Mouse (Mus musculus): ENCODE data around the gene Zfand3.

Gene Zfand3

GRCm38 (mm10) chr17:30253924-30254323, 249.4 kb downstream of the Zfand3 start:
- no peak for DNase-seq (ENCODE audit: low read depth, low spot score)
- H3K27me3 ChIP-seq (ENCODE audit: control insufficient read depth, insufficient read depth, low read length, poor library complexity, severe bottlenecking): no peaks in the 10 kb centered on the region
- H3K36me3 ChIP-seq (ENCODE audit: control insufficient read depth, insufficient read depth, low read length, poor library complexity, severe bottlenecking): no peaks in the 10 kb centered on the region

- DNase-seq (ENCODE audit: low read depth, low spot score): no peak
- no peaks in the 10 kb centered on the region for H3K27me3 ChIP-seq (ENCODE audit: control insufficient read depth, insufficient read depth, low read length, poor library complexity, severe bottlenecking)
- no peaks in the 10 kb centered on the region for H3K36me3 ChIP-seq (ENCODE audit: control insufficient read depth, insufficient read depth, low read length, poor library complexity, severe bottlenecking)
Observed at GRCm38 (mm10) chr17:30255928-30256560, 251.5 kb downstream of the Zfand3 start.

- Histone ChIP-seq H3K36me3 (ENCODE audit: control insufficient read depth, insufficient read depth, low read length, poor library complexity, severe bottlenecking) (0 out of 2 replicates have a peak, but pooled peaks cover 1% of the 10 kb centered on the region), H3K27me3 (ENCODE audit: control insufficient read depth, insufficient read depth, low read length, poor library complexity, severe bottlenecking) (no peaks in the 10 kb centered on the region)
- DNase-seq (ENCODE audit: low read depth, low spot score): no peak
Observed at GRCm38 (mm10) chr17:30258480-30258879, 253.9 kb downstream of the Zfand3 start.

- Histone ChIP-seq H3K36me3 (ENCODE audit: control insufficient read depth, insufficient read depth, low read length, poor library complexity, severe bottlenecking) (0 out of 2 replicates have a peak, but pooled peaks cover 1% of the 10 kb centered on the region), H3K27me3 (ENCODE audit: control insufficient read depth, insufficient read depth, low read length, poor library complexity, severe bottlenecking) (no peaks in the 10 kb centered on the region)
- no peak for DNase-seq (ENCODE audit: low read depth, low spot score)
Observed at GRCm38 (mm10) chr17:30259938-30260337, 255.4 kb downstream of the Zfand3 start.
